In genomic region chr15:83161062-83161748, GRCm38 (mm10) we compare ENCODE assay signal across 21 mouse cellular contexts. TPM values are rescaled to one million over a fixed set of nuclear protein-coding genes. Genes with fewer than 3 reads are reported as not detected.
A peak's percentile ranks its signal among the peaks of the same experiment; 100 is the strongest.
DNase-seq lines count a peak whose midpoint lies in the region; ATAC-seq lines count a peak whose summit lies in the region.
"Had no signal": no experiment of that assay in that cellular context is flagged by ENCODE, and none has a peak within 500 bp of the region (broad histone marks: within the 10 kb centered on the region; RNA-seq: fewer than 3 reads in every experiment).

No protein-coding gene starts in this region.

- WGBS in midbrain, embryonic 11.5 days: 22% methylated on average over 10 of the region's 10 CpGs
- WGBS in midbrain, embryonic 13.5 days: 28% methylated on average over 10 of the region's 10 CpGs
- 38% methylated on average over 10 of the region's 10 CpGs for WGBS in neural tube, embryonic 11.5 days

- H3K4me3 ChIP-seq in midbrain, embryonic 11.5 days (ENCODE audit: low read depth, low read length): no peak overlapping the region
- no peak overlapping the region for H3K4me3 ChIP-seq in midbrain, embryonic 13.5 days (replicated peaks)
- no peak overlapping the region for H3K4me3 ChIP-seq in neural tube, embryonic 11.5 days (ENCODE audit: low read depth, low read length)
- H3K4me3 ChIP-seq: embryonic facial prominence, embryonic 13.5 days; heart, embryonic 13.5 days; layer of hippocampus, adult 2 months; limb, embryonic 13.5 days; stomach, embryonic 15.5 days had no signal

- H3K36me3 ChIP-seq in midbrain, embryonic 11.5 days (ENCODE audit: control insufficient read depth, insufficient read depth, low read length): peaks cover 7% of the 10 kb centered on the region
- H3K36me3 ChIP-seq in midbrain, embryonic 13.5 days: peaks cover 63% of the 10 kb centered on the region
- H3K36me3 ChIP-seq in neural tube, embryonic 11.5 days (ENCODE audit: control insufficient read depth, insufficient read depth, low read length): peaks cover 2% of the 10 kb centered on the region

- peak; percentile 31 to 57 for DNase-seq in heart, adult 9 months (ENCODE audit: low spot score in 2 of 2)
- DNase-seq in heart, postnatal 4 days: no peak
- DNase-seq in midbrain, embryonic 11.5 days (ENCODE audit: low spot score, missing footprints): peak; percentile 90
- peak; percentile 29 for DNase-seq in embryo, embryonic 11 days
- no peak for DNase-seq in neural tube, embryonic 11.5 days (ENCODE audit: low spot score)
- DNase-seq: cerebellum, postnatal 14 days; gastrocnemius, postnatal 25 days; kidney, postnatal 10 days; lung, adult 18-20 months; lung, postnatal 36 days; midbrain, embryonic 14.5 days; spleen, adult 18-20 months; thymus, postnatal 14 days had no signal

- H3K4me2 ChIP-seq in midbrain, embryonic 11.5 days: no peak overlapping the region
- H3K4me2 ChIP-seq in midbrain, embryonic 13.5 days (replicated peaks): no peak overlapping the region
- no peak overlapping the region for H3K4me2 ChIP-seq in neural tube, embryonic 11.5 days (ENCODE audit: low read depth)
- H3K4me2 ChIP-seq: embryonic facial prominence, embryonic 13.5 days; heart, embryonic 13.5 days; limb, embryonic 13.5 days; stomach, embryonic 15.5 days had no signal

- no peaks in the 10 kb centered on the region for H3K27me3 ChIP-seq in midbrain, embryonic 11.5 days (ENCODE audit: control insufficient read depth, insufficient read depth, low read length)
- no peaks in the 10 kb centered on the region for H3K27me3 ChIP-seq in midbrain, embryonic 13.5 days
- H3K27me3 ChIP-seq in neural tube, embryonic 11.5 days (ENCODE audit: control insufficient read depth, insufficient read depth, low read length): no peaks in the 10 kb centered on the region
- H3K27me3 ChIP-seq: embryonic facial prominence, embryonic 13.5 days; heart, embryonic 13.5 days; limb, embryonic 13.5 days; stomach, embryonic 15.5 days had no signal

- peak overlapping the region; percentile 30 for H3K9ac ChIP-seq in midbrain, embryonic 11.5 days (ENCODE audit: low read length)
- no peak overlapping the region; the same call in 1 of the 2 replicates for H3K9ac ChIP-seq in midbrain, embryonic 13.5 days (replicated peaks)
- H3K9ac ChIP-seq in neural tube, embryonic 11.5 days (ENCODE audit: low read length): no peak overlapping the region; the same call in 1 of the 2 replicates
- H3K9ac ChIP-seq: embryonic facial prominence, embryonic 13.5 days; heart, embryonic 13.5 days; limb, embryonic 13.5 days; stomach, embryonic 15.5 days had no signal

- peaks cover 14% of the 10 kb centered on the region for H3K4me1 ChIP-seq in midbrain, embryonic 11.5 days (ENCODE audit: control insufficient read depth, insufficient read depth, low read length)
- H3K4me1 ChIP-seq in midbrain, embryonic 13.5 days (replicated peaks): no peaks in the 10 kb centered on the region; the same call in 1 of the 2 replicates
- H3K4me1 ChIP-seq in neural tube, embryonic 11.5 days (ENCODE audit: control insufficient read depth, insufficient read depth, low read length): peaks cover 10% of the 10 kb centered on the region
- H3K4me1 ChIP-seq: limb, embryonic 13.5 days had no signal

- no peaks in the 10 kb centered on the region for H3K9me3 ChIP-seq in midbrain, embryonic 11.5 days (ENCODE audit: control insufficient read depth, low read length)
- no peaks in the 10 kb centered on the region; the same call in 1 of the 2 replicates for H3K9me3 ChIP-seq in midbrain, embryonic 13.5 days
- H3K9me3 ChIP-seq in neural tube, embryonic 11.5 days (ENCODE audit: control insufficient read depth, low read length): no peaks in the 10 kb centered on the region
- H3K9me3 ChIP-seq: embryonic facial prominence, embryonic 13.5 days; heart, embryonic 13.5 days; limb, embryonic 13.5 days; stomach, embryonic 15.5 days had no signal

- no peak overlapping the region; the same call in 1 of the 2 replicates for H3K27ac ChIP-seq in midbrain, embryonic 11.5 days (ENCODE audit: low read depth, low read length)
- no peak overlapping the region for H3K27ac ChIP-seq in midbrain, embryonic 13.5 days
- 0 out of 2 replicates have a peak overlapping the region, but pooled peaks have one; percentile 34 for H3K27ac ChIP-seq in neural tube, embryonic 11.5 days (ENCODE audit: low read depth, low read length)
- H3K27ac ChIP-seq: embryonic facial prominence, embryonic 13.5 days; heart, embryonic 13.5 days; layer of hippocampus, adult 2 months; limb, embryonic 13.5 days; stomach, embryonic 15.5 days had no signal

- ATAC-seq in midbrain, embryonic 11.5 days (ENCODE audit: low FRiP score): peak; percentile 68
- no peak for ATAC-seq in midbrain, embryonic 13.5 days
- 0 out of 2 replicates have a peak, but pooled peaks have one; percentile 31 for ATAC-seq in neural tube, embryonic 11.5 days (ENCODE audit: insufficient read depth, low FRiP score, low TSS enrichment)
- no peak for ATAC-seq in megakaryocyte, adult 5-6 weeks (ENCODE audit: poor library complexity, severe bottlenecking)
- ATAC-seq: intestine, postnatal 0 days had no signal

RNA-seq across cellular contexts. Expression of gene Cyb5r3, which starts 11.2 kb away (rescaled TPM):
- total RNA-seq in heart, postnatal 4 days (2021): 100 to 1,000 TPM; 135 to 141 TPM
- 156 and 161 TPM in 2 replicates for polyA plus RNA-seq in midbrain, embryonic 11.5 days (2014; fragmentation: Nextera tagmentation; extraction: Ambion mirVana)
- polyA plus RNA-seq in midbrain, embryonic 13.5 days (2015; fragmentation: Nextera tagmentation; extraction: Ambion mirVana): 123 and 133 TPM in 2 replicates
- 175 and 179 TPM in 2 replicates for polyA plus RNA-seq in neural tube, embryonic 11.5 days (2014; fragmentation: Nextera tagmentation; extraction: Ambion mirVana)
- 42.8 and 44.7 TPM in 2 replicates for total RNA-seq in megakaryocyte, adult 5-6 weeks (2015)
- 21.0 and 24.5 TPM in 2 replicates for total RNA-seq in megakaryocyte, adult 5-6 weeks (2017)

RNA-seq across cellular contexts. Expression of gene Poldip3, which starts 12.0 kb away (rescaled TPM):
- 10 to 100 TPM; 52.6 to 58.4 TPM for total RNA-seq in heart, postnatal 4 days (2021)
- 167 and 173 TPM in 2 replicates for polyA plus RNA-seq in midbrain, embryonic 11.5 days (2014; fragmentation: Nextera tagmentation; extraction: Ambion mirVana)
- polyA plus RNA-seq in midbrain, embryonic 13.5 days (2015; fragmentation: Nextera tagmentation; extraction: Ambion mirVana): 166 and 169 TPM in 2 replicates
- 180 and 196 TPM in 2 replicates for polyA plus RNA-seq in neural tube, embryonic 11.5 days (2014; fragmentation: Nextera tagmentation; extraction: Ambion mirVana)
- total RNA-seq in megakaryocyte, adult 5-6 weeks (2015): 41.5 and 45.2 TPM in 2 replicates
- 96.6 and 118 TPM in 2 replicates for total RNA-seq in megakaryocyte, adult 5-6 weeks (2017)

RNA-seq across cellular contexts. Expression of gene Rrp7a, which starts 38.6 kb away (rescaled TPM):
- total RNA-seq in heart, postnatal 4 days (2021): 10 to 100 TPM; 54.6 to 56.3 TPM
- polyA plus RNA-seq in midbrain, embryonic 11.5 days (2014; fragmentation: Nextera tagmentation; extraction: Ambion mirVana): 70.5 and 79.6 TPM in 2 replicates
- 72.4 and 77.0 TPM in 2 replicates for polyA plus RNA-seq in midbrain, embryonic 13.5 days (2015; fragmentation: Nextera tagmentation; extraction: Ambion mirVana)
- polyA plus RNA-seq in neural tube, embryonic 11.5 days (2014; fragmentation: Nextera tagmentation; extraction: Ambion mirVana): 64.0 and 78.6 TPM in 2 replicates
- total RNA-seq in megakaryocyte, adult 5-6 weeks (2015): 17.5 and 21.2 TPM in 2 replicates
- 50.8 and 57.9 TPM in 2 replicates for total RNA-seq in megakaryocyte, adult 5-6 weeks (2017)

Comparison
In these comparisons a context has a peak if more than half of its experiments do, and no peak if none do; other contexts are left out.
1. DNase-seq: peak in heart, adult 9 months (2 of 2), midbrain, embryonic 11.5 days (single experiment) and embryo, embryonic 11 days (single experiment); none in heart, postnatal 4 days (single experiment) and neural tube, embryonic 11.5 days (single experiment).
2. ATAC-seq: peak in midbrain, embryonic 11.5 days (single experiment) and neural tube, embryonic 11.5 days (single experiment); none in midbrain, embryonic 13.5 days (single experiment) and megakaryocyte, adult 5-6 weeks (single experiment).